Mouse (Mus musculus): Measurements from ENCODE around the gene Abhd18. TPM values are rescaled to one million over a fixed set of nuclear protein-coding genes. Genes with fewer than 3 reads are reported as not detected.
"Not testable (repeated sequence)": the region's sequence is repeated elsewhere in the genome, so short reads cannot be mapped to it uniquely, and the experiment has no call there.

Gene Abhd18
- polyA plus RNA-seq, 1 experiment from 2014 or later, result 20.1 TPM

- 81% methylated on average over 5 of the region's 6 CpGs for WGBS
- H3K36me3 ChIP-seq (ENCODE audit: control insufficient read depth, insufficient read depth); ATAC-seq (replicated peaks; ENCODE audit: extremely low read depth, insufficient read depth, low FRiP score); H3K27ac ChIP-seq (ENCODE audit: low read length); H3K9me3 ChIP-seq (replicated peaks; ENCODE audit: control insufficient read depth, low read length); H3K4me1 ChIP-seq (ENCODE audit: control insufficient read depth, insufficient read depth, low read length); H3K9ac ChIP-seq (ENCODE audit: low read length); H3K27me3 ChIP-seq (ENCODE audit: control insufficient read depth, insufficient read depth, low read length): not testable (repeated sequence)
- Histone ChIP-seq H3K4me2 (ENCODE audit: low read depth, low read length) (peak overlapping the region; percentile 67), H3K4me3 (ENCODE audit: low read length) (0 out of 2 replicates have a peak overlapping the region, but pooled peaks have one; percentile 8)
Measured at GRCm38 (mm10) chr3:40845521-40845920, 1.2 kb upstream of the Abhd18 start.

GRCm38 (mm10) chr3:40846473-40846956 is 255 bp upstream of the Abhd18 start, which contains the start of gene Mfsd8:
Gene Mfsd8, minus strand, starts transcription at chr3:40846886.
- WGBS, result 0% methylated on average over 39 of the region's 39 CpGs
- ATAC-seq (replicated peaks; ENCODE audit: extremely low read depth, insufficient read depth, low FRiP score), result peak; percentile 98
- not testable (repeated sequence) for H3K36me3 ChIP-seq (ENCODE audit: control insufficient read depth, insufficient read depth); H3K9me3 ChIP-seq (replicated peaks; ENCODE audit: control insufficient read depth, low read length); H3K4me1 ChIP-seq (ENCODE audit: control insufficient read depth, insufficient read depth, low read length); H3K27me3 ChIP-seq (ENCODE audit: control insufficient read depth, insufficient read depth, low read length)
- Histone ChIP-seq H3K4me2 (ENCODE audit: low read depth, low read length) (peak within 1 kb of the TSS; percentile 78), H3K4me3 (ENCODE audit: low read length) (peak within 1 kb of the TSS; percentile 64), H3K27ac (ENCODE audit: low read length) (peak within 1 kb of the TSS; percentile 79), H3K9ac (ENCODE audit: low read length) (peak within 1 kb of the TSS; percentile 75)

- peak overlapping the region; percentile 78 for H3K4me2 ChIP-seq (ENCODE audit: low read depth, low read length)
- H3K9me3 ChIP-seq (replicated peaks; ENCODE audit: control insufficient read depth, low read length); H3K27me3 ChIP-seq (ENCODE audit: control insufficient read depth, insufficient read depth, low read length); H3K4me1 ChIP-seq (ENCODE audit: control insufficient read depth, insufficient read depth, low read length); H3K36me3 ChIP-seq (ENCODE audit: control insufficient read depth, insufficient read depth): not testable (repeated sequence)
- ATAC-seq (replicated peaks; ENCODE audit: extremely low read depth, insufficient read depth, low FRiP score), result peak; percentile 55
- H3K4me3 ChIP-seq (ENCODE audit: low read length), result peak overlapping the region; percentile 64
- H3K9ac ChIP-seq (ENCODE audit: low read length), result peak overlapping the region; percentile 65
- under 1% methylated on average over 16 of the region's 21 CpGs for WGBS
- peak overlapping the region; percentile 73 for H3K27ac ChIP-seq (ENCODE audit: low read length)
Measured at GRCm38 (mm10) chr3:40847018-40847417, 248 bp downstream of the Abhd18 start.

- H3K4me3 ChIP-seq (ENCODE audit: low read length); H3K36me3 ChIP-seq (ENCODE audit: control insufficient read depth, insufficient read depth); ATAC-seq (replicated peaks; ENCODE audit: extremely low read depth, insufficient read depth, low FRiP score); H3K9me3 ChIP-seq (replicated peaks; ENCODE audit: control insufficient read depth, low read length); H3K27me3 ChIP-seq (ENCODE audit: control insufficient read depth, insufficient read depth, low read length); H3K9ac ChIP-seq (ENCODE audit: low read length); H3K4me1 ChIP-seq (ENCODE audit: control insufficient read depth, insufficient read depth, low read length); H3K27ac ChIP-seq (ENCODE audit: low read length): not testable (repeated sequence)
- H3K4me2 ChIP-seq (ENCODE audit: low read depth, low read length), result peak overlapping the region; percentile 78; the same call in 1 of the 2 replicates
- 95% methylated on average over 2 of the region's 2 CpGs for WGBS
Measured at GRCm38 (mm10) chr3:40847936-40848335, 1.2 kb downstream of the Abhd18 start.

GRCm38 (mm10) chr3:40853123-40853738 is 6.5 kb downstream of the Abhd18 start:
- not testable (repeated sequence) for H3K4me2 ChIP-seq (ENCODE audit: low read depth, low read length); H3K9ac ChIP-seq (ENCODE audit: low read length); H3K36me3 ChIP-seq (ENCODE audit: control insufficient read depth, insufficient read depth); H3K27me3 ChIP-seq (ENCODE audit: control insufficient read depth, insufficient read depth, low read length); H3K27ac ChIP-seq (ENCODE audit: low read length); H3K4me3 ChIP-seq (ENCODE audit: low read length); ATAC-seq (replicated peaks; ENCODE audit: extremely low read depth, insufficient read depth, low FRiP score); H3K4me1 ChIP-seq (ENCODE audit: control insufficient read depth, insufficient read depth, low read length); H3K9me3 ChIP-seq (replicated peaks; ENCODE audit: control insufficient read depth, low read length)
- 88% methylated on average over 3 of the region's 3 CpGs for WGBS

GRCm38 (mm10) chr3:40893816-40894258 is 47.1 kb downstream of the Abhd18 start:
- Histone ChIP-seq H3K4me3 (ENCODE audit: low read length) (peak overlapping the region; percentile 74), H3K27ac (ENCODE audit: low read length) (peak overlapping the region; percentile 43; the same call in 1 of the 2 replicates), H3K9ac (ENCODE audit: low read length) (peak overlapping the region; percentile 76), H3K4me2 (ENCODE audit: low read depth, low read length) (peak overlapping the region; percentile 64)
- not testable (repeated sequence) for H3K4me1 ChIP-seq (ENCODE audit: control insufficient read depth, insufficient read depth, low read length); H3K27me3 ChIP-seq (ENCODE audit: control insufficient read depth, insufficient read depth, low read length); H3K36me3 ChIP-seq (ENCODE audit: control insufficient read depth, insufficient read depth); H3K9me3 ChIP-seq (replicated peaks; ENCODE audit: control insufficient read depth, low read length)
- peak; percentile 100 for ATAC-seq (replicated peaks; ENCODE audit: extremely low read depth, insufficient read depth, low FRiP score)
- 1% methylated on average over 35 of the region's 38 CpGs for WGBS

GRCm38 (mm10) chr3:40894336-40894735 is 47.6 kb downstream of the Abhd18 start:
- H3K9me3 ChIP-seq (replicated peaks; ENCODE audit: control insufficient read depth, low read length); H3K36me3 ChIP-seq (ENCODE audit: control insufficient read depth, insufficient read depth); H3K4me1 ChIP-seq (ENCODE audit: control insufficient read depth, insufficient read depth, low read length); H3K27me3 ChIP-seq (ENCODE audit: control insufficient read depth, insufficient read depth, low read length): not testable (repeated sequence)
- ATAC-seq (replicated peaks; ENCODE audit: extremely low read depth, insufficient read depth, low FRiP score), result peak; percentile 6; the same call in 1 of the 2 replicates
- Histone ChIP-seq H3K4me2 (ENCODE audit: low read depth, low read length) (peak overlapping the region; percentile 81), H3K27ac (ENCODE audit: low read length) (peak overlapping the region; percentile 77), H3K4me3 (ENCODE audit: low read length) (peak overlapping the region; percentile 74), H3K9ac (ENCODE audit: low read length) (peak overlapping the region; percentile 83)
- 0% methylated on average over 19 of the region's 24 CpGs for WGBS

GRCm38 (mm10) chr3:40902443-40902842 is 55.7 kb downstream of the Abhd18 start, which contains the start of gene 1700034I23Rik:
Gene 1700034I23Rik, minus strand, starts transcription at chr3:40902543.
- not testable (repeated sequence) for H3K36me3 ChIP-seq (ENCODE audit: control insufficient read depth, insufficient read depth); H3K27me3 ChIP-seq (ENCODE audit: control insufficient read depth, insufficient read depth, low read length); ATAC-seq (replicated peaks; ENCODE audit: extremely low read depth, insufficient read depth, low FRiP score); H3K9me3 ChIP-seq (replicated peaks; ENCODE audit: control insufficient read depth, low read length); H3K27ac ChIP-seq (ENCODE audit: low read length); H3K4me1 ChIP-seq (ENCODE audit: control insufficient read depth, insufficient read depth, low read length); H3K4me2 ChIP-seq (ENCODE audit: low read depth, low read length); H3K4me3 ChIP-seq (ENCODE audit: low read length); H3K9ac ChIP-seq (ENCODE audit: low read length)
- WGBS, result 89% methylated on average over 5 of the region's 10 CpGs

GRCm38 (mm10) chr3:40938189-40938588 is 91.4 kb downstream of the Abhd18 start:
- no peaks in the 10 kb centered on the region for H3K27me3 ChIP-seq (ENCODE audit: control insufficient read depth, insufficient read depth, low read length)
- H3K36me3 ChIP-seq (ENCODE audit: control insufficient read depth, insufficient read depth), result peaks cover 18% of the 10 kb centered on the region
- H3K9me3 ChIP-seq (replicated peaks; ENCODE audit: control insufficient read depth, low read length), result peaks cover 3% of the 10 kb centered on the region; the same call in 1 of the 2 replicates
- no peak overlapping the region for H3K4me2 ChIP-seq (ENCODE audit: low read depth, low read length)
- no peaks in the 10 kb centered on the region for H3K4me1 ChIP-seq (ENCODE audit: control insufficient read depth, insufficient read depth, low read length)
- no peak overlapping the region for H3K4me3 ChIP-seq (ENCODE audit: low read length)
- 79% methylated on average over 5 of the region's 5 CpGs for WGBS
- no peak overlapping the region for H3K9ac ChIP-seq (ENCODE audit: low read length)
- no peak for ATAC-seq (replicated peaks; ENCODE audit: extremely low read depth, insufficient read depth, low FRiP score)
- H3K27ac ChIP-seq (ENCODE audit: low read length), result no peak overlapping the region

Data from heart, embryonic 16.5 days (tissue).